26 mouse cellular contexts compared by ENCODE assay signal in genomic region chr3:101624287-101624686, GRCm38 (mm10).
"Had no signal": no experiment of that assay in that cellular context is flagged by ENCODE, and none has a peak within 500 bp of the region (broad histone marks: within the 10 kb centered on the region; RNA-seq: fewer than 3 reads in every experiment).

No protein-coding gene starts in this region.

- ATAC-seq: hindbrain, embryonic 16.5 days; inflammation-experienced regulatory T-cells, adult 6 months; intestine, embryonic 15.5 days; intestine, postnatal 0 days had no signal

- H3K4me2 ChIP-seq: heart, embryonic 11.5 days; heart, embryonic 13.5 days; heart, embryonic 15.5 days; hindbrain, embryonic 12.5 days; hindbrain, embryonic 14.5 days; intestine, embryonic 15.5 days; limb, embryonic 12.5 days; liver, embryonic 11.5 days had no signal

- DNase-seq: gastrocnemius, adult 2 months; gastrocnemius, postnatal 10 days; gastrocnemius, postnatal 25 days; heart, adult 2 months; heart, postnatal 4 days; kidney, adult 18-20 months; kidney, adult 8-10 months; kidney, postnatal 10 days; kidney, postnatal 25 days; kidney, postnatal 4 days; layer of hippocampus, adult 9-11 months; liver had no signal

- H3K27me3 ChIP-seq: heart, embryonic 13.5 days; heart, embryonic 15.5 days; hindbrain, embryonic 12.5 days; intestine, embryonic 15.5 days; limb, embryonic 12.5 days had no signal

- H3K9me3 ChIP-seq: heart, embryonic 15.5 days; intestine, embryonic 15.5 days; limb, embryonic 10.5 days had no signal

- H3K9ac ChIP-seq: heart, embryonic 13.5 days; heart, embryonic 15.5 days; hindbrain, embryonic 12.5 days; hindbrain, embryonic 14.5 days; intestine, embryonic 15.5 days; limb, embryonic 12.5 days had no signal

- H3K27ac ChIP-seq: gastrocnemius, adult 2 months; heart, adult 2 months; heart, embryonic 13.5 days; heart, embryonic 15.5 days; hindbrain, embryonic 10.5 days; hindbrain, embryonic 12.5 days; hindbrain, embryonic 14.5 days; intestine, embryonic 15.5 days; limb, embryonic 10.5 days; limb, embryonic 12.5 days had no signal

- H3K4me1 ChIP-seq: heart, embryonic 13.5 days; heart, embryonic 15.5 days; hindbrain, embryonic 12.5 days; intestine, embryonic 15.5 days; limb, embryonic 10.5 days; limb, embryonic 12.5 days had no signal

- H3K4me3 ChIP-seq: gastrocnemius, adult 2 months; heart, adult 2 months; heart, embryonic 13.5 days; heart, embryonic 15.5 days; hindbrain, embryonic 10.5 days; hindbrain, embryonic 12.5 days; intestine, embryonic 15.5 days; left cerebral cortex, adult 2 months; limb, embryonic 10.5 days; limb, embryonic 12.5 days had no signal

- H3K36me3 ChIP-seq: heart, embryonic 13.5 days; heart, embryonic 15.5 days; hindbrain, embryonic 10.5 days; hindbrain, embryonic 12.5 days; intestine, embryonic 15.5 days; limb, embryonic 10.5 days; limb, embryonic 12.5 days had no signal
